Mouse (Mus musculus) spleen, postnatal 4 days (tissue): ENCODE measurements around the gene Plekhg5.

Experiments
- DNase-seq, 2 experiments: peaks; one replicate each; pipeline ENCODE4 v3.0.0; 2022; ENCODE audit warnings: low spot score in 2 of 2

Plekhg5 gene

GRCm38 (mm10) chr4:152125161-152126025 lies 53.1 kb downstream of the Plekhg5 start:
- DNase-seq = no peak

DNA sequence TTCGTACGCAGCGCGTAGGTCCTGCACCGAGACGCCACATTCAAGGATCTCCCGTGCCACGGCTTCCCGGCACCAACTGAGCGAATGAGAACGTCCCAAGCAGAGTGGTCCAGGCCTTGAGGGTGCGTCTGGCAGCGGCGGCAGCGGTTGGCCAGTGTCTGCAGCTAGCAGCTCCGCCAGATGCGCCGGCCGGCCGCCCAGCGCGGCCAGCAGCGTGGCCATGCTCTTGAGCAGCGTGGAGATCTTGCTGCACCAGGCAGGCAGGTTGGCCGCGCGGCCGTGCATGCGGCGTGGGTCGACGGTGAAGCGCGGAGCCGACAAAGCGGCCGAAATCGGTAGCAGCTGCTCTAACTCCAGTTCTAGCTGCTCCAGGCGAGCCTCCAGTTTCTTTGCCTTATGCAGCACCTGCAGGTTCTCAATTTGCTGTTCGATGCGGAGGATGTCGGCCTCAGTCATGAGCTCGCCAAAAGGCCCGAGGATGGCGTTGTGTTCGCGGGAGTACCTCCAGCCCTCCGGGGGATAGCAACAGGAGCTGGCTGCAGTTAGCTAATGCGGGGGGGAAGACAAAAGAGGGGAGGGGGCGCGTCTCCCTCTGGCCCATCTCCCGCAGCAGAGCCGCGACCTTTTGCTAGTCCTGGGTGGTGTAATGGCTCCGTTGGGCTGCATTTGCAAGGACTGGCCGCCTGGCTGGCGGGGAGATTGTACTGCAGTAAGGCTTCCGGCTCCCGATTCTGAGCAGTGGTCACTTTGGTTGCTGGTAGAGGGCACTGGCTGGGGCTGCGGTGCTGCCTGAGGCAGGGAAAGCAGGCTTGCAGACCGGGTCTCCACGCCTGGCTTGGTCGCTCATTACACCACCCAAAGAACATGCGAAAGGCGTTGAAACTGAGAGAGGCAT lies 54.0 kb downstream of the Plekhg5 start:
- no peak for DNase-seq

GRCm38 (mm10) chr4:152127884-152128283 lies 55.6 kb downstream of the Plekhg5 start:
- no peak for DNase-seq

- no peak for DNase-seq
Measured at GRCm38 (mm10) chr4:152128784-152129183, 56.5 kb downstream of the Plekhg5 start.

GRCm38 (mm10) chr4:152129395-152129930 lies 57.2 kb downstream of the Plekhg5 start:
- no peak for DNase-seq

- peak; percentile 59 to 83 for DNase-seq
Measured at GRCm38 (mm10) chr4:152130771-152131653, 58.7 kb downstream of the Plekhg5 start.

DNA sequence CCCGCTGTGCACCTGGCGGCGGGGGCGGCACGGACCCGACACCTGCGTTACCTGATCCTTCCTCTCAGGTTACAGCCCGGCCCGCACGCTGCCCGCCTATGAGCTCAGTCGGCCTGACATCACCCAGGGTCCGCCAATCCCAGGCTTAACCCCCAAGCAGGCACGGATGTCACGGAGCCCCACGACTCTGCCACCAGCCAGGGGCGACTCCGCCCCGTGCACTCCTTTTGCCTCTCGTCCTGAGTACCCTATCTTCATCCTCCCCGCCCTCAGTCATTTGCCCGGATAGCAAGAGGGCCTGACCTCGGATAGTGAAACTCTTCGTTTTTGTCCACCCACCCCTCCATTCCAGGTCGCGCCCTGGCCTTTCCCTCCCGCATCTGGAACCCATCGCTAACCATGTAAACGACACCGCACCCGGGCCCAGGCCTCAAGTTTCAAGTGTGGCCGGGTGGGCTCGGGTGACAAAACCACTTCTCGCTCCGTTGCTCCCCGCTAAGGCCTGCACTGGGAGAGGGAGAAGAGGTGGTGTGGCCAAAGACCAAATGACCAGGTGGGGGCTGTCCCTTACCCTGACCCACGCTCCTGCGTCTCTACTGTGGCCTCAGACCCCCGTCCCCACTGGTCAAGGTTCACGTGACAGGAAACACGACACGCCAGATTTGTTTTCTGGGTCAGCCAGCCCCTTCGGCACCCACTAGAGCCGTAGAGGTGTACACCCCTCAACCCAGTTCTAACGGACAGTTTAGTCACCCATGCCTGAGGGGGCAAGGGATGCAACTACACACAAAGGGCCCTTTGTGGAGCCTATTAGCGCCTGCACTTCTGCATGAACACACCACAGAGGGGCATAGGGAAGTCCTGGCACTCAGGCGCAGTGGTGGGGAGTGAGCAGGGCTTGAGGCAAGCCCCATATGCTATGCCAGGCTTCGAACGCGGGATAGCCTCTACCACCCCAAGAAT lies 59.8 kb downstream of the Plekhg5 start:
- DNase-seq = no peak

DNA sequence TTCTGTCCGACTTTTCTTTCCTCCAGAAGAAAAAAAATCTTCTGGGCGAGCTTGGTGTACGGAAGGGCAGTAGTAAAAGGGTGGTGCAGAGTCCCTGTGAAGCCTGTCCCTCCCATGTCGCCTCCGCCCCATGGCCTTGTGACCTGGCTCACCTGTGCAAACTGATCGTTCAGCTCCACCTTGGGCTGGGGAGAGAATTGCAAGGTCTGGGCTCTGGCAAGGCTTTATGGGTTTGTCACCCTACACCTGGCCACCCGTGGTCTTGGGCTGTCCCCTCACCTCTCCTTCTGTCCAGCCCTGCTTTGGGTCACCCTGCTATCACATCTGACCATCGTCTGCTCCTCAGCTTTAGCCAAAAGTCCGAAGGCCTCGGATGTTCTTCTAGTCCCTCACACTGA lies 60.5 kb downstream of the Plekhg5 start:
- no peak for DNase-seq

DNA sequence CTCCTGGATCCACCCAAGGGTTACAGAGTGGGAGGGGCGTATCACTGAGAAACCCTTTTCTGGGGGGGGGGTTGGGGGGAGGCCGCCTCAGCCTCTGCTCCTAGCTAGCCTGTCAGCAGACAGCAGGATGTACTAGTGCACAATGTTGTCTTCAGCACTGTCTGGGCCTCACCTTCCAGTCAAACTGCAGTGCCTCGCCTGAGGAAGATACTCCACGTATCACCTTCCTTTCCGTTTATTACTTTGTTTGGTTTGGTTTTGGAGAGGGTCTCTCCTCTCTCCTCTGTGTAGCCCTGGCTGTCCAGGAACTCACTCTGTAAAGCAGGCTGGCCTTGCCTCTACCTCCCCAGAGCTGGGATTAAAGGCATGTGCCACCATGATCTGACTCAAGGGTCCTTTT lies 60.9 kb downstream of the Plekhg5 start:
- no peak for DNase-seq

- DNase-seq = peak; percentile 70 to 86
Measured at GRCm38 (mm10) chr4:152134507-152134906, 62.2 kb downstream of the Plekhg5 start.

- no peak for DNase-seq
Measured at GRCm38 (mm10) chr4:152135363-152135762, 63.1 kb downstream of the Plekhg5 start.

GRCm38 (mm10) chr4:152136112-152136875 lies 64.0 kb downstream of the Plekhg5 start:
- DNase-seq = no peak

GRCm38 (mm10) chr4:152136876-152137250 lies 64.6 kb downstream of the Plekhg5 start:
- no peak for DNase-seq

- DNase-seq = peak; percentile 92 to 96
Measured at GRCm38 (mm10) chr4:152138497-152139260, 66.4 kb downstream of the Plekhg5 start.

DNA sequence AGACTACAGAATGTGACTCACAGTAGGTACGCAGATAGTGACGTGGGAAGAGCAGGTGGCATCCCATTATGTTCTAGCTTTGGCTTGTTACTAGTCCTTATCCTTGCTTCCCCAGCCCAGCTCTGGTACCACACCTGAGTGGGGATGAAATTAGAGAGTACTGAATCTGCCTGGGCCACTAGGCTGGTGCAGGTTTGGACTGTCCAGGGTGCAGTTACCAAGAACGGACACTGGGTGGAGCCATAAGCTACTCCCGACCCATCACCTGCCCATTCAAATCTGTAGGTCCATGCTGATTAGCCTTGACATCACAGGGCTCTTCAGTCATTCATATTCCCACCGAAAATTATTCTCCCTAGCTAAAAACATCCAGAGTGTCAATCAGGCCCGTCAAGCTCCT lies 68.1 kb downstream of the Plekhg5 start:
- peak; percentile 66 to 86 for DNase-seq

GRCm38 (mm10) chr4:152141521-152142135 lies 69.3 kb downstream of the Plekhg5 start:
- no peak for DNase-seq

GRCm38 (mm10) chr4:152143632-152144031 lies 71.3 kb downstream of the Plekhg5 start:
- no peak for DNase-seq

- no peak for DNase-seq
Measured at GRCm38 (mm10) chr4:152145473-152145872, 73.2 kb downstream of the Plekhg5 start.
